16 mouse cellular contexts compared by ENCODE assay signal in genomic region chr19:53779818-53780217, GRCm38 (mm10).
DNase-seq lines count a peak whose midpoint lies in the region; ATAC-seq and TF ChIP-seq lines count a peak whose summit lies in the region.
"Had no signal": no experiment of that assay in that cellular context is flagged by ENCODE, and none has a peak within 500 bp of the region (broad histone marks: within the 10 kb centered on the region; RNA-seq: fewer than 3 reads in every experiment).

No protein-coding gene starts in this region.

- no peaks in the 10 kb centered on the region for H3K27me3 ChIP-seq in heart, embryonic 15.5 days
- H3K27me3 ChIP-seq in heart, embryonic 12.5 days (replicated peaks) = no peaks in the 10 kb centered on the region
- no peaks in the 10 kb centered on the region for H3K27me3 ChIP-seq in MEL (ENCODE audit: control insufficient read depth in 1 of 2, insufficient read depth in 2 of 2, low read length in 2 of 2)
- no peaks in the 10 kb centered on the region for H3K27me3 ChIP-seq in liver, embryonic 13.5 days

- H3K4me1 ChIP-seq in heart, embryonic 15.5 days (replicated peaks) = peaks cover 32% of the 10 kb centered on the region
- peaks cover 26% of the 10 kb centered on the region for H3K4me1 ChIP-seq in heart, embryonic 12.5 days (replicated peaks)
- H3K4me1 ChIP-seq in MEL (ENCODE audit: control insufficient read depth in 1 of 2, insufficient read depth in 2 of 2, low read length in 2 of 2) = peaks cover 6 to 14% of the 10 kb centered on the region in 2 experiments
- H3K4me1 ChIP-seq in liver, embryonic 13.5 days (replicated peaks) = peaks cover 30% of the 10 kb centered on the region
- H3K4me1 ChIP-seq: embryonic facial prominence, embryonic 10.5 days; hindbrain, embryonic 10.5 days had no signal

- H3K9me3 ChIP-seq in heart, embryonic 15.5 days (replicated peaks) = no peaks in the 10 kb centered on the region
- H3K9me3 ChIP-seq in heart, embryonic 12.5 days (replicated peaks) = no peaks in the 10 kb centered on the region
- no peaks in the 10 kb centered on the region for H3K9me3 ChIP-seq in MEL (replicated peaks; ENCODE audit: insufficient read depth, low read length)
- no peaks in the 10 kb centered on the region for H3K9me3 ChIP-seq in liver, embryonic 13.5 days (replicated peaks)
- H3K9me3 ChIP-seq: embryonic facial prominence, embryonic 10.5 days; forebrain, embryonic 10.5 days; hindbrain, embryonic 10.5 days had no signal

- TF ChIP-seq EP300 in MEL (IDR thresholded peaks at IDR 0.05; ENCODE audit: low read depth in 1 of 2, low read length in 2 of 2) = no peak

- TF ChIP-seq POLR2A in MEL (IDR thresholded peaks at IDR 0.05; ENCODE audit: control insufficient read depth in 1 of 2, insufficient read depth in 1 of 2, low read depth in 1 of 2, low read length in 2 of 2, poor library complexity in 1 of 2) = no peak

- no peak for TF ChIP-seq CTCF in MEL (IDR thresholded peaks at IDR 0.05 in 2 of 3, conservative IDR thresholded peaks at IDR 0.05 in 1 of 3; ENCODE audit: control insufficient read depth in 1 of 3, insufficient read depth in 1 of 3, low read depth in 2 of 3, low read length in 3 of 3, poor library complexity in 1 of 3, severe bottlenecking in 1 of 3)

- 70% methylated on average over 4 of the region's 4 CpGs for WGBS in heart, embryonic 15.5 days
- WGBS in heart, embryonic 12.5 days = 70% methylated on average over 4 of the region's 4 CpGs
- WGBS in liver, embryonic 13.5 days (ENCODE audit: insufficient replicate concordance) = 33% methylated on average over 4 of the region's 4 CpGs

- no peak for TF ChIP-seq RAD21 in MEL (IDR thresholded peaks at IDR 0.05; ENCODE audit: low read depth, low read length)

- no peak for DNase-seq in MEL (ENCODE audit: low read depth, low spot score)
- no peak for DNase-seq in liver, embryonic 13.5 days
- no peak for DNase-seq in lung, postnatal 4 days
- DNase-seq: adrenal gland, adult 2 months; adrenal gland, postnatal 25 days; cerebellum, adult 2 months; cerebellum, postnatal 10 days had no signal

- H3K4me2 ChIP-seq in heart, embryonic 15.5 days = no peak overlapping the region
- H3K4me2 ChIP-seq in heart, embryonic 12.5 days = no peak overlapping the region
- no peak overlapping the region for H3K4me2 ChIP-seq in liver, embryonic 13.5 days
- H3K4me2 ChIP-seq: hindbrain, embryonic 14.5 days had no signal

- ATAC-seq in heart, embryonic 15.5 days (replicated peaks; ENCODE audit: insufficient number of reproducible peaks, insufficient read depth, low FRiP score, low read depth) = no peak
- ATAC-seq in heart, embryonic 12.5 days (ENCODE audit: insufficient number of reproducible peaks, low FRiP score) = no peak
- ATAC-seq in liver, embryonic 13.5 days (ENCODE audit: low read depth) = peak; percentile 54; the same call in 1 of the 2 replicates
- ATAC-seq in megakaryocyte-erythroid progenitor cell, adult 5-6 weeks (replicated peaks; ENCODE audit: low FRiP score, low TSS enrichment, poor library complexity, severe bottlenecking) = peak; percentile 60
- ATAC-seq: forebrain, embryonic 14.5 days had no signal

- no peak overlapping the region for H3K4me3 ChIP-seq in heart, embryonic 15.5 days
- no peak overlapping the region for H3K4me3 ChIP-seq in heart, embryonic 12.5 days
- H3K4me3 ChIP-seq in MEL (ENCODE audit: control insufficient read depth in 1 of 2, insufficient read depth in 1 of 2, low read depth in 2 of 2, low read length in 2 of 2) = no peak overlapping the region
- H3K4me3 ChIP-seq in liver, embryonic 13.5 days (replicated peaks) = no peak overlapping the region
- H3K4me3 ChIP-seq: embryonic facial prominence, embryonic 10.5 days; erythroblast, embryonic 14.5 days; forebrain, embryonic 10.5 days; hindbrain, embryonic 10.5 days had no signal

- 0 out of 2 replicates have a peak overlapping the region, but pooled peaks have one; percentile 4 for H3K27ac ChIP-seq in heart, embryonic 15.5 days
- H3K27ac ChIP-seq in heart, embryonic 12.5 days (ENCODE audit: poor library complexity, severe bottlenecking) = no peak overlapping the region
- no peak overlapping the region for H3K27ac ChIP-seq in MEL (ENCODE audit: control insufficient read depth, low read depth, low read length)
- H3K27ac ChIP-seq in liver, embryonic 13.5 days = peak overlapping the region; percentile 48; the same call in 1 of the 2 replicates
- H3K27ac ChIP-seq: embryonic facial prominence, embryonic 10.5 days; forebrain, embryonic 10.5 days; hindbrain, embryonic 10.5 days; hindbrain, embryonic 14.5 days had no signal

- no peaks in the 10 kb centered on the region for H3K79me2 ChIP-seq in MEL (ENCODE audit: control insufficient read depth, insufficient read depth, low read length, poor library complexity)

- no peak overlapping the region for H3K9ac ChIP-seq in heart, embryonic 15.5 days
- no peak overlapping the region for H3K9ac ChIP-seq in heart, embryonic 12.5 days
- H3K9ac ChIP-seq in MEL (ENCODE audit: control insufficient read depth, low read depth, low read length, poor library complexity, severe bottlenecking) = no peak overlapping the region
- H3K9ac ChIP-seq in liver, embryonic 13.5 days = no peak overlapping the region
- H3K9ac ChIP-seq: hindbrain, embryonic 14.5 days had no signal

- H3K36me3 ChIP-seq in heart, embryonic 15.5 days = no peaks in the 10 kb centered on the region
- H3K36me3 ChIP-seq in heart, embryonic 12.5 days = peaks cover 3% of the 10 kb centered on the region; the same call in 1 of the 2 replicates
- H3K36me3 ChIP-seq in MEL (ENCODE audit: control insufficient read depth in 1 of 2, insufficient read depth in 2 of 2, low read length in 2 of 2) = peaks cover 0 to 7% of the 10 kb centered on the region in 2 experiments; a peak in 2 of 4 replicates
- H3K36me3 ChIP-seq in liver, embryonic 13.5 days = no peaks in the 10 kb centered on the region
- H3K36me3 ChIP-seq: embryonic facial prominence, embryonic 10.5 days; forebrain, embryonic 10.5 days; hindbrain, embryonic 10.5 days had no signal

TF ChIP-seq in MEL, 35 proteins besides CTCF, POLR2A, EP300 and RAD21:
- TF ChIP-seq NELFE (IDR thresholded peaks at IDR 0.05; ENCODE audit: low read depth, low read length) (0 out of 2 replicates have a peak, but pooled peaks have one; percentile 20), HCFC1 (IDR thresholded peaks at IDR 0.05; ENCODE audit: low read depth, low read length) (no peak), SIN3A (IDR thresholded peaks at IDR 0.05; ENCODE audit: low read length) (peak; percentile 25; the same call in 1 of the 2 replicates)

Comparison
In these comparisons a context has a peak if more than half of its experiments do, and no peak if none do; other contexts are left out.
1. H3K27ac ChIP-seq: peak in heart, embryonic 15.5 days (single experiment) and liver, embryonic 13.5 days (single experiment); none in heart, embryonic 12.5 days (single experiment) and MEL (single experiment).
2. ATAC-seq: peak in liver, embryonic 13.5 days (single experiment) and megakaryocyte-erythroid progenitor cell, adult 5-6 weeks (single experiment); none in heart, embryonic 15.5 days (single experiment) and heart, embryonic 12.5 days (single experiment).